Mouse (Mus musculus) heart, embryonic 11.5 days (tissue): ENCODE data around the gene H60b. TPM values are rescaled to one million over a fixed set of nuclear protein-coding genes. Genes with fewer than 3 reads are reported as not detected.
"Not testable (repeated sequence)": the region's sequence is repeated elsewhere in the genome, so short reads cannot be mapped to it uniquely, and the experiment has no call there.

Experiments used
- ATAC-seq: fragments of 200-750 bp; cut with Nextera tagmentation; replicated peaks from 2 replicates; pipeline ENCODE4 v1.8.0; 2017; ENCODE audit warnings: moderate library complexity; ENCODE audit not compliant: insufficient number of reproducible peaks, low FRiP score, low TSS enrichment
- H3K27ac ChIP-seq: fragments of 300-500 bp; sonication (generic); 2 replicates; pipeline ENCODE4 v1.5.1; 2014; ENCODE audit warnings: mild to moderate bottlenecking, low read depth, low read length
- H3K27me3 ChIP-seq: fragments of 300-500 bp; sonication (generic); 2 replicates; pipeline ENCODE4 v1.6.1; 2014; ENCODE audit warnings: mild to moderate bottlenecking, low read length, mixed read lengths; ENCODE audit not compliant: control insufficient read depth, insufficient read depth
- H3K36me3 ChIP-seq: fragments of 300-500 bp; sonication (generic); 2 replicates; pipeline ENCODE4 v1.6.1; 2014; ENCODE audit warnings: mild to moderate bottlenecking, low read length, moderate library complexity, mixed read lengths; ENCODE audit not compliant: control insufficient read depth, insufficient read depth
- H3K4me1 ChIP-seq: fragments of 300-500 bp; sonication (generic); 2 replicates; pipeline ENCODE4 v1.6.1; 2014; ENCODE audit warnings: low read length; ENCODE audit not compliant: control insufficient read depth, insufficient read depth
- H3K4me2 ChIP-seq: fragments of 300-500 bp; sonication (generic); 2 replicates; pipeline ENCODE4 v1.6.1; 2014; ENCODE audit warnings: mild to moderate bottlenecking, moderate library complexity
- H3K4me3 ChIP-seq: fragments of 300-500 bp; sonication (generic); 2 replicates; pipeline ENCODE4 v1.5.1; 2014; ENCODE audit warnings: low read depth, low read length
- H3K9ac ChIP-seq: fragments of 300-500 bp; sonication (generic); 2 replicates; pipeline ENCODE4 v1.6.1; 2014; ENCODE audit warnings: mild to moderate bottlenecking, low read depth, low read length, moderate library complexity
- H3K9me3 ChIP-seq: fragments of 300-500 bp; sonication (generic); replicated peaks from 2 replicates; pipeline ENCODE4 v1.6.1; 2016; ENCODE audit warnings: low read length; ENCODE audit not compliant: control insufficient read depth
- WGBS: fragments of 180-500 bp; shearing (Covaris S2); extraction: QIAGEN DNeasy Blood & Tissue Kit; methylation state at CpG from one replicate; pipeline ENCODE4 v1.1.7; 2014; ENCODE audit not compliant: insufficient replicate concordance; 5-methylcytosine and 5-hydroxymethylcytosine counted together
- polyA plus RNA-seq: library from polyadenylated mRNA; unstranded; fragments of >200 nt; fragmentation: Nextera tagmentation; extraction: Ambion mirVana; gene quantifications from 2 replicates; pipeline ENCODE4 v1.2.1, GENCODE M21; 2014

Gene H60b
- polyA plus RNA-seq, 1 experiment from 2014 or later = 0.49 TPM

DNA sequence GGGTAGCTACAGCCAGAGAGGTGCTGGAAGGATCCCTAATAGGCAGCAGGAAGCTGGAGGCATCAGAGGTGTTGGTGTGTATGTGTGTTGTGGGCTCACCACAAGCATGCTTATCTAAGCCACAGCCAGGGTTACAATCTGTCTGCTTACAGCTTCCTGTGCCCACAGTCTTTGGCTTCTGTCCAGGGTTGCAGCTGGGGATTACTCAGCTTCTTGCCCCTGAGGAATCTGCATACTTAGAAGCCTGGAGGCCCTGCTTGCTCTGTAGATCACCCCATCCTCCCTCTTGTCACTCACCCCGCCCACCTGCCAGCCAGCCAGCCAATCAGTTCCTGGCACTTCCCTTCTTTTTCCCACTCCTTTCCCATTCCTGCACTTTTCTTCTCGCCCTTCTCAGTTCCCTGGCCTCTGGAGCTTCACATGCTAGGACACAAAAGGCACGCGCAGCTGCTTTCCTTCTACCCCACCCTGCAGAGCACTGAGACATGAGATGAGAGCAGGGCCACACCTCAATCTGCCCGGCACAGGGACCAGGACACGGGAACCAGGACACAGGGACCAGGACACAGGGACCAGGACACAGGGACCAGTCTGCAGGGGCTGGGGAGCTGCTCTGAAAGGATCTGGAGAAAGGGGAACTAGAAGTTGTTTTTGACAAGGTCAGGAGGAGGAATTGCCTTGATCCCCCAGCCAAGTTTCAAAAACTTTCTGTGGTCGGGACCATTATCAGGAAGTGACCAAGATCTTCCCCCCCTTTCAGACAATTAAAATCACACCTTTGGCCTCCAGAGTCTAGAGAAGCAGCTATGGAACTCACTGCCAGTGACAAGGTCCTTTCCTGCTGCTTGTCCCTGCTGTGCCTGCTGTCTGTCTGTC, 65.3 kb downstream of the H60b start:
- not testable (repeated sequence) for H3K9ac ChIP-seq, H3K9me3 ChIP-seq, ATAC-seq, H3K27ac ChIP-seq, H3K4me3 ChIP-seq, H3K27me3 ChIP-seq, H3K36me3 ChIP-seq, H3K4me1 ChIP-seq, H3K4me2 ChIP-seq
- WGBS = no CpG with 5 or more reads among the region's 7 CpGs

DNA sequence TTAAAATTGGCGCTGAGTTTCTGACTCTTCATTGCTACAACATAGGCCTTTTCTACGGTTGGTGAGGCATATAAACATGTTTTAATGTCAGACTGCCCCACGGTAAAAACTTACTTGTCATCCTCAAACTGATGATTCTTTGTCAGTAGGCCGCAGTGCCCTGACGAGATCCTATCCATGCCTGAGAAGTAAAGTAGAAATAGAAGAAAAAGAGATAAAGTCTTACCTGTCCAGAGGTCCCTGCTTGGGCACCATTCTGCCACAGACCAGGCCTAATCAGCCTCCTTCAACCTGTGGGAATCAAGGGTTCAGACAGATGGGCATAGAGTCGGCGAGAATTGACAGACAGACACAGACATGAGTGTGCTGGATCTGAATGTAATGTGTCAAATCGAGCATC, 106.7 kb downstream of the H60b start:
- no peaks in the 10 kb centered on the region for H3K36me3 ChIP-seq
- no peak for ATAC-seq
- H3K27me3 ChIP-seq = no peaks in the 10 kb centered on the region
- no peak overlapping the region for H3K4me2 ChIP-seq
- 87% methylated on average over 8 of the region's 8 CpGs for WGBS
- no peak overlapping the region for H3K9ac ChIP-seq
- no peaks in the 10 kb centered on the region for H3K4me1 ChIP-seq
- no peaks in the 10 kb centered on the region for H3K9me3 ChIP-seq
- no peak overlapping the region for H3K4me3 ChIP-seq
- H3K27ac ChIP-seq = no peak overlapping the region

DNA sequence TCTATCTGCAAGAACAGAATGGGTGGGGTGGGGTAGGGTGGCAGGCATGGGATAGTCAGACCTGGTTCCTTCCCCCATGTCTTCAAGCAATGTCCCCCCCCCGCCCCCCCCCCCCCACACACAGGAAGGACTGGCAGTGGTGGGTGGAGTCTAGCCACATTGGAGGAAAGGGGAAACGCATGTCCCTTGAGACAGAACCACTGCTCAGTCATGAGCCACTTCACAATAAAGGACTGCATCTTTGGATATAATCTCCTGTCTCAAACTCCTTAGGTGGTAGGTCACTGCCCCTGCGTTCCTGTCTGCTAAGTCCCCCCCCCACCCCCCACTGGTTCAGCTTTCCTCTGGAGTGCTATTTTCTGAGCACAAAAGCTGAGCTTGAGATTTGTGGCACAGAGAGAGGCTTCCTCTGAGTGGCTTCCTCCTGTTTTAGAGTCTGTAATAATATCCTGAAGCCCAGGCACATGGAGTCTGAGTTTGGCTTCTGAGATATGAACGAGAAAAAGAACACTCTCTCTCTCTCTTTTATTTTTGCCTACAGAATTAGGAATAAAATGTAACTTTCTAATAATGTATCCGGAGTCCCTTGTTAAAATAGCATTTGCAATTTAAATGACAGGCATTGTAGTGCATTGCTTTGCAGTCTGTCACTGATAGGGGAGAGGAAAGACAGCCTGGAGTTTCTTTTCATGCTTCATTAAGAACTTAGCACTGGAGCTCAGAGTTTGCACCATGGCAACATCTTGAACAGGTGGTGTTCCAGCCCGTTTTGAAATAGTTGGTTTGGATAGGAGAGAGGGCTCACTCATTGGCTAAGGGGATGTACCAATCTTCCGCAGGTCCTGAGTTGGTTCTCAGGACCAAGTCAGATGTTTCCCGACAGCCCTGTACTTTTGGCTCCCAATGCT, 112.7 kb downstream of the H60b start:
- H3K4me1 ChIP-seq, H3K9ac ChIP-seq, H3K36me3 ChIP-seq, H3K4me3 ChIP-seq, H3K9me3 ChIP-seq, ATAC-seq, H3K4me2 ChIP-seq, H3K27me3 ChIP-seq, H3K27ac ChIP-seq: not testable (repeated sequence)
- 42% methylated on average over 7 of the region's 8 CpGs for WGBS

DNA sequence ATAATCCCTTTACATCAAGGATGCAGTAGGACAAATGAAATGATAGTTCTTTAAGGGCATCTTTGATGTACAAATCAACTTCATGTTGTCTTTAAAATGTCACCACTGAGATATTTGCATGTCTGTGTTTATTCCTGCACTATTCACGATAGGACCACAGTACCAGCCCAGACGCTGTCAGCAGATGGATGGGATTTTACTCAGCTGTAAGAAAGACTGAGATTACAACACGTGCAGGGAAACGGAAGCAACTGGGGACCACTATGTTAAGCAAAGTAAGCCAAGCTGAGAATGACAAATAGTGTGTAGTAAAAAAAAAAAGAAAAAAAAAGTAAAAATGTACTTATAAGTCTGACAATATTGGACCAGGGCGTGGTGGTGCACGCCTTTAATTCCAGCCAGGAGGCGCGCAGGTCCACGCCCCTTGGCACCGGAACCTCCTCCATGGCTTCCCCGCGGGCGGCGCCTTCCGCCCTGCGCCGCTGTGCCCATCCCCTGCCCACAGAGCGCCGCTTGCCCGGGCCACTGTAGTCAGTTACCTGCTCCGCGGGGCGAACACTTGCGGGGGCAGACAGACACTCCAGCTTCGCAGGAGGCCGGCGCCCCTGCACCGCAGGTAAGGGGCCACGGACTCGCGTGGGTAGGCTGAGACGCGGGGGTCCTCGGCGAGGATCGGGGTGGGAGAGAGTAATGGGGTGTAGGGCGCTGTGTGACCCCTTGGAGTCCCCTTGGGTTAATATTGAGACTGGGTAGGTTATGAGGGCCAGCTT, 114.7 kb downstream of the H60b start:
- H3K9me3 ChIP-seq, H3K4me1 ChIP-seq, H3K27me3 ChIP-seq, H3K27ac ChIP-seq, ATAC-seq, H3K36me3 ChIP-seq: not testable (repeated sequence)
- 0 out of 2 replicates have a peak overlapping the region, but pooled peaks have one; percentile 34 for H3K9ac ChIP-seq
- H3K4me3 ChIP-seq = peak overlapping the region; percentile 60
- H3K4me2 ChIP-seq = peak overlapping the region; percentile 91
- 2% methylated on average over 37 of the region's 37 CpGs for WGBS

DNA sequence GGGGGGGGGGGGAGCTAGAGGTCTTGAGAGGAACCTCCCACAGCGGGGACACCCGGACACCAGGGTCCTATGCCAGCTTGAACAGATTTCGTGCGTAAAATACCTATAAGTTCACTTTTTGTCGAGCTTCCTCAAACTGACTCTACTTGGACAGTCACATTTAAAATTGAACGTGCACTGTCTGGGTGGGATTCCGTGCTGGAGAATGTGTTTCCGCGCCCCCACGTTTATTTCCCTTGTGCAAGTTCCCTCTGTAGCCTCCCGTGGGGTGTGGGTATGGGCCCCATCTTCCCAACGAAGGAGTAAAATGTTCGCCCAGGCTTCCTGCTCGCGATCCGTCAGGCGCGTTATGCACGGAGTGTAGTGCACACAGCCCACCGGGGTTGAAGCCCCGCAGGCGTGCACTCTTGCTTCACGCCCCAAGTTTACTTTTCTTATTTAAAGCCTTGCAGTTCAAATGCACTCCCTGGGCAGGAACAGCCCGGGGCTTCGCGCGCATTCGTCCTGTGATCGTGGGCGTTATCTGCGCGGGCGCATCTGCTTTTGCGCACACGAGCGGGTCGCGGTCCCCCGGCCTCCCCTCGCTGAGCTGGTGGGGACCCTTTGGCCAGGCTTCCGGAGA, 115.4 kb downstream of the H60b start:
- ATAC-seq = no peak
- Histone ChIP-seq H3K27ac (no peak overlapping the region), H3K9me3 (no peaks in the 10 kb centered on the region), H3K4me3 (peak overlapping the region; percentile 60), H3K4me2 (peak overlapping the region; percentile 91), H3K9ac (0 out of 2 replicates have a peak overlapping the region, but pooled peaks have one; percentile 34), H3K27me3 (no peaks in the 10 kb centered on the region), H3K4me1 (no peaks in the 10 kb centered on the region), H3K36me3 (no peaks in the 10 kb centered on the region)
- 1% methylated on average over 41 of the region's 41 CpGs for WGBS

DNA sequence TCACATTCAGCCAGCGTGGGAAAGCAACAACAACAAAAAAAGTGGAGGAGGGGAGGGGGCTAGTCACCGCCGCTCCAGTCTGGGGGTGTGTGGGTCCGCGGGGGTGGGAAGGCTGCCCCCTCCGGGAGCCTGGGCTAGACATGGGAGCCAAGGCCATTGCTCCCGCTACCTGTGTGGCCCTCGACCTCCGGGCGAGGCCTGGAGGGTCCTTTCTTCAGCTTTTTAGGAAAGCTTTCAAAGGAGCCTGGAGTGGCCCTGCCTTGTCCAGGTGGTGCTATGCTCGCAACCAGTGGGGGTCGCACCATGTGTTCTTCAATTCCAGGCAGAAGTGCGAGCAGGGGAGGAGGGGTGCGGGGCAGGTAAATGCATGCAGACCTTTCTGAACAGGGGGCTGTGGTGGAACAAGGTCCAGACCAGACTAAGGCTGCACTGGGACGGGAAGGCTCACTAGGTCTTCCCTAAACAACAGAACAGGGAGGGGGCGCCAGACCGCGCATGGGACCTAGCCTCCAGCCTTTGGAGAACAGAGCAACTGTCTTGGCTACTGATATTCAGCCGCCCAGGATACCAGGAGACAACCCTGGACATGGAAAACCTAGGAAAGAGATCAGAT, 116.2 kb downstream of the H60b start:
- peak overlapping the region; percentile 91 for H3K4me2 ChIP-seq
- no peaks in the 10 kb centered on the region for H3K36me3 ChIP-seq
- WGBS = 4% methylated on average over 19 of the region's 19 CpGs
- no peak overlapping the region for H3K9ac ChIP-seq
- no peaks in the 10 kb centered on the region for H3K27me3 ChIP-seq
- H3K9me3 ChIP-seq = no peaks in the 10 kb centered on the region
- H3K4me3 ChIP-seq = peak overlapping the region; percentile 60
- no peak overlapping the region for H3K27ac ChIP-seq
- no peaks in the 10 kb centered on the region for H3K4me1 ChIP-seq
- ATAC-seq = no peak

DNA sequence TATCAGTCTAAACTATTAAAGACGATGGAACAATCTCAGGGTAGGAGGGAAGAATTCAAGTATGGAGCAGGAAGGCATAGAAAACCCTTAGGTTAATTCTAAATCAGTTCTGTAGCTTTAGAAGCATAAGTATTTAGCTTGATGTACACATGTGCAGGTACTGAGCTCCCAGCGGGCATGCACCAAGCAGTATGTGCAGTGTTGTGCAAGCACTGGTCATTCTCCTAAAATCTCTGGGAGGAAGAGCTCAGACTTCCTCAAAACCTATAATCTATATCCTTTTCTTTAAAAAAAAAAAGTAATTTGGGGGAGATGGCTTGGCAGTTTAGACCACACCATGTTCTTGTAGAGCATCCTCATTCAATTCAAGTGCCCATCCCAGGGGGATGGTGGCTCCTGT, 120.1 kb downstream of the H60b start:
- H3K4me2 ChIP-seq, H3K27ac ChIP-seq, H3K9ac ChIP-seq, H3K27me3 ChIP-seq, H3K9me3 ChIP-seq, H3K4me3 ChIP-seq, H3K36me3 ChIP-seq, ATAC-seq, H3K4me1 ChIP-seq: not testable (repeated sequence)
- 78% methylated on average over 2 of the region's 2 CpGs for WGBS
